Mouse (Mus musculus): Measurements from ENCODE around the gene Wnt3a. TPM values are rescaled to one million over a fixed set of nuclear protein-coding genes. Genes with fewer than 3 reads are reported as not detected.

The Wnt3a gene
- polyA plus RNA-seq, 1 experiment from 2014 or later: not detected

- no peak overlapping the region for H3K4me2 ChIP-seq
- DNase-seq (no peak), ATAC-seq (ENCODE audit: insufficient read depth) (no peak)
- H3K36me3 ChIP-seq (ENCODE audit: insufficient read depth): peaks cover 68% of the 10 kb centered on the region
- no peaks in the 10 kb centered on the region for H3K27me3 ChIP-seq (ENCODE audit: insufficient read depth, low read length)
- H3K9me3 ChIP-seq (ENCODE audit: low read depth, low read length): no peaks in the 10 kb centered on the region
- no peaks in the 10 kb centered on the region for H3K4me1 ChIP-seq (ENCODE audit: insufficient read depth)
- H3K4me3 ChIP-seq (ENCODE audit: low read depth, low read length): no peak overlapping the region
- H3K9ac ChIP-seq: no peak overlapping the region
- 81% methylated on average over 4 of the region's 4 CpGs for WGBS
- no peak for TF ChIP-seq CTCF (IDR thresholded peaks at IDR 0.05; ENCODE audit: low read depth)
- no peak overlapping the region for H3K27ac ChIP-seq (ENCODE audit: low read depth)
Measured at GRCm38 (mm10) chr11:59210020-59210419, 80.5 kb downstream of the Wnt3a start.

GRCm38 (mm10) chr11:59209580-59209979 is 81.0 kb downstream of the Wnt3a start:
- no peak overlapping the region; the same call in 1 of the 2 replicates for H3K27ac ChIP-seq (ENCODE audit: low read depth)
- WGBS: 59% methylated on average over 5 of the region's 5 CpGs

GRCm38 (mm10) chr11:59209003-59209441 is 81.5 kb downstream of the Wnt3a start:
- Histone ChIP-seq H3K27me3 (ENCODE audit: insufficient read depth, low read length) (no peaks in the 10 kb centered on the region), H3K4me2 (peak overlapping the region; percentile 85), H3K9me3 (ENCODE audit: low read depth, low read length) (no peaks in the 10 kb centered on the region), H3K9ac (peak overlapping the region; percentile 92), H3K4me1 (ENCODE audit: insufficient read depth) (no peaks in the 10 kb centered on the region), H3K27ac (ENCODE audit: low read depth) (peak overlapping the region; percentile 97), H3K4me3 (ENCODE audit: low read depth, low read length) (peak overlapping the region; percentile 91), H3K36me3 (ENCODE audit: insufficient read depth) (peaks cover 68% of the 10 kb centered on the region)
- WGBS: 5% methylated on average over 18 of the region's 18 CpGs
- peak; percentile 88 for DNase-seq
- TF ChIP-seq CTCF (IDR thresholded peaks at IDR 0.05; ENCODE audit: low read depth): peak; percentile 77
- peak; percentile 69 for ATAC-seq (ENCODE audit: insufficient read depth)

More at GRCm38 (mm10) chr11:59209580-59209979, 81.0 kb downstream of the Wnt3a start:
- peaks cover 68% of the 10 kb centered on the region for H3K36me3 ChIP-seq (ENCODE audit: insufficient read depth)
- no peaks in the 10 kb centered on the region for H3K9me3 ChIP-seq (ENCODE audit: low read depth, low read length)
- peak; percentile 57 for DNase-seq
- H3K4me1 ChIP-seq (ENCODE audit: insufficient read depth): no peaks in the 10 kb centered on the region
- H3K27me3 ChIP-seq (ENCODE audit: insufficient read depth, low read length): no peaks in the 10 kb centered on the region
- H3K4me3 ChIP-seq (ENCODE audit: low read depth, low read length): peak overlapping the region; percentile 91; the same call in 1 of the 2 replicates
- no peak overlapping the region for H3K9ac ChIP-seq
- no peak for ATAC-seq (ENCODE audit: insufficient read depth)
- TF ChIP-seq CTCF (IDR thresholded peaks at IDR 0.05; ENCODE audit: low read depth): no peak
- H3K4me2 ChIP-seq: peak overlapping the region; percentile 85

GRCm38 (mm10) chr11:59208153-59208831 is 82.3 kb downstream of the Wnt3a start, which contains the start of gene 2310033P09Rik:
Gene 2310033P09Rik (plus strand): TSS chr11:59208321.
- Histone ChIP-seq H3K4me2 (peak within 1 kb of the TSS; percentile 85), H3K4me1 (ENCODE audit: insufficient read depth) (no peaks in the 10 kb centered on the region), H3K27ac (ENCODE audit: low read depth) (peak within 1 kb of the TSS; percentile 97), H3K9ac (peak within 1 kb of the TSS; percentile 92), H3K27me3 (ENCODE audit: insufficient read depth, low read length) (no peaks in the 10 kb centered on the region), H3K4me3 (ENCODE audit: low read depth, low read length) (peak within 1 kb of the TSS; percentile 91), H3K36me3 (ENCODE audit: insufficient read depth) (peaks cover 64% of the 10 kb centered on the region), H3K9me3 (ENCODE audit: low read depth, low read length) (no peaks in the 10 kb centered on the region)
- no peak for TF ChIP-seq CTCF (IDR thresholded peaks at IDR 0.05; ENCODE audit: low read depth)
- DNase-seq (peak; percentile 98), ATAC-seq (ENCODE audit: insufficient read depth) (peak; percentile 84)
- WGBS: under 1% methylated on average over 67 of the region's 67 CpGs

GRCm38 (mm10) chr11:59202081-59202995 is 88.2 kb downstream of the Wnt3a start, which contains the start of gene Mrpl55:
Gene Mrpl55 (plus strand): TSS chr11:59202486.
- H3K27me3 ChIP-seq (ENCODE audit: insufficient read depth, low read length): no peaks in the 10 kb centered on the region
- DNase-seq: peak; percentile 98
- no peak for TF ChIP-seq CTCF (IDR thresholded peaks at IDR 0.05; ENCODE audit: low read depth)
- under 1% methylated on average over 63 of the region's 63 CpGs for WGBS
- peak; percentile 91 for ATAC-seq (ENCODE audit: insufficient read depth)
- peak within 1 kb of the TSS; percentile 90 for H3K4me3 ChIP-seq (ENCODE audit: low read depth, low read length)
- peaks cover 41% of the 10 kb centered on the region for H3K36me3 ChIP-seq (ENCODE audit: insufficient read depth)
- peak within 1 kb of the TSS; percentile 94 for H3K4me2 ChIP-seq
- peak within 1 kb of the TSS; percentile 69; the same call in 1 of the 2 replicates for H3K27ac ChIP-seq (ENCODE audit: low read depth)
- H3K4me1 ChIP-seq (ENCODE audit: insufficient read depth): peaks cover 8% of the 10 kb centered on the region; the same call in 1 of the 2 replicates
- no peaks in the 10 kb centered on the region for H3K9me3 ChIP-seq (ENCODE audit: low read depth, low read length)
- peak within 1 kb of the TSS; percentile 84 for H3K9ac ChIP-seq

- H3K36me3 ChIP-seq (ENCODE audit: insufficient read depth): peaks cover 38% of the 10 kb centered on the region
- ATAC-seq (ENCODE audit: insufficient read depth) (peak; percentile 7; the same call in 1 of the 2 replicates), DNase-seq (no peak)
- peak overlapping the region; percentile 69; the same call in 1 of the 2 replicates for H3K27ac ChIP-seq (ENCODE audit: low read depth)
- peak overlapping the region; percentile 94 for H3K4me2 ChIP-seq
- H3K4me1 ChIP-seq (ENCODE audit: insufficient read depth): peaks cover 8% of the 10 kb centered on the region; the same call in 1 of the 2 replicates
- TF ChIP-seq CTCF (IDR thresholded peaks at IDR 0.05; ENCODE audit: low read depth): no peak
- H3K27me3 ChIP-seq (ENCODE audit: insufficient read depth, low read length): no peaks in the 10 kb centered on the region
- peak overlapping the region; percentile 90 for H3K4me3 ChIP-seq (ENCODE audit: low read depth, low read length)
- peak overlapping the region; percentile 84 for H3K9ac ChIP-seq
- H3K9me3 ChIP-seq (ENCODE audit: low read depth, low read length): no peaks in the 10 kb centered on the region
- 28% methylated on average over 16 of the region's 16 CpGs for WGBS
Measured at GRCm38 (mm10) chr11:59201216-59202002, 89.1 kb downstream of the Wnt3a start.

Small RNA genes lying within 50 kb of the gene (microRNA-seq; reads per million reads assigned to microRNA genes)
- gene Gm24756 (ENCODE audit: borderline number of aligned reads): not detected

Other genes with a start within 250 kb of the Wnt3a start
- 0.14 and 1.4 TPM in 2 replicates for gene Obscn, start 154.3 kb downstream of the Wnt3a start, polyA plus RNA-seq (2014; fragmentation: Nextera tagmentation; extraction: Ambion mirVana)
- 1.9 and 2.2 TPM in 2 replicates for gene Iba57, start 127.0 kb downstream of the Wnt3a start, polyA plus RNA-seq (2014; fragmentation: Nextera tagmentation; extraction: Ambion mirVana)
- gene Gjc2, start 107.5 kb downstream of the Wnt3a start, polyA plus RNA-seq (2014; fragmentation: Nextera tagmentation; extraction: Ambion mirVana): 0.16 and 0.34 TPM in 2 replicates
- 140 and 141 TPM in 2 replicates for gene Guk1, start 98.5 kb downstream of the Wnt3a start, polyA plus RNA-seq (2014; fragmentation: Nextera tagmentation; extraction: Ambion mirVana)
- gene Mrpl55, start 88.3 kb downstream of the Wnt3a start, polyA plus RNA-seq (2014; fragmentation: Nextera tagmentation; extraction: Ambion mirVana): 89.9 and 100 TPM in 2 replicates
- gene 2310033P09Rik, start 82.4 kb downstream of the Wnt3a start, polyA plus RNA-seq (2014; fragmentation: Nextera tagmentation; extraction: Ambion mirVana): 32.5 and 32.9 TPM in 2 replicates
- 687 and 693 TPM in 2 replicates for gene Arf1, start 62.5 kb downstream of the Wnt3a start, polyA plus RNA-seq (2014; fragmentation: Nextera tagmentation; extraction: Ambion mirVana)
- gene Wnt9a, start 16.2 kb upstream of the Wnt3a start, polyA plus RNA-seq (2014; fragmentation: Nextera tagmentation; extraction: Ambion mirVana): 1.1 and 1.5 TPM in 2 replicates
- gene Prss38, start 84.9 kb upstream of the Wnt3a start, polyA plus RNA-seq (2014; fragmentation: Nextera tagmentation; extraction: Ambion mirVana): not detected in 2 replicates
- 11.5 and 11.7 TPM in 2 replicates for gene Jmjd4, start 159.3 kb upstream of the Wnt3a start, polyA plus RNA-seq (2014; fragmentation: Nextera tagmentation; extraction: Ambion mirVana)
- 87.3 and 97.4 TPM in 2 replicates for gene Snap47, start 160.4 kb upstream of the Wnt3a start, polyA plus RNA-seq (2014; fragmentation: Nextera tagmentation; extraction: Ambion mirVana)
- 7.7 and 8.7 TPM in 2 replicates for gene Zfp867, start 181.7 kb upstream of the Wnt3a start, polyA plus RNA-seq (2014; fragmentation: Nextera tagmentation; extraction: Ambion mirVana)
- 27.6 and 30.9 TPM in 2 replicates for gene Zkscan17, start 236.0 kb upstream of the Wnt3a start, polyA plus RNA-seq (2014; fragmentation: Nextera tagmentation; extraction: Ambion mirVana)